In the genomic region with DNA sequence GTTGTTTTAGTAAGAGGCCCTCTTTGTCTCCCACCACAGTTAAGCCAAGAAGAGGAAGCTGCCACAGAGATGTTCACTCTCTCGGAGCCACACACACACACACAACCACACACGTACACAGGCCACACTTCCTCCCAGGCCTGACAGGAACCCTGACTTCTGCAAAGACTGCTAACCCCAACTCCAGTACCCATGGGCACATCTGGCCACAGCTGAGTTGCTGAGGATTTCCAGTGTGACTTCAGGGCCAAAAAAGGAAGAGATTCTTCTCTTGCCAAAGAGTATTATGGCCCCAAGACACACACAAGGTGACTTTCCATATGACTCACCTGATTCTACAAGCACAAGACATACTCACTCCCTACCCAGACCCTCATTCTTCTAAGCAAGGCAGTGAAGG, we compare ENCODE assay signal across 10 mouse cellular contexts. TPM values are rescaled to one million over a fixed set of nuclear protein-coding genes. Genes with fewer than 3 reads are reported as not detected.
DNase-seq lines count a peak whose midpoint lies in the region; ATAC-seq and TF ChIP-seq lines count a peak whose summit lies in the region.
"Had no signal": no experiment of that assay in that cellular context is flagged by ENCODE, and none has a peak within 500 bp of the region (broad histone marks: within the 10 kb centered on the region; RNA-seq: fewer than 3 reads in every experiment).

No protein-coding gene starts in this region.

- DNase-seq in heart, postnatal 10 days = no peak
- DNase-seq in MEL (ENCODE audit: low read depth, low spot score) = peak; percentile 70
- DNase-seq in liver, embryonic 14.5 days (ENCODE audit: low read depth in 3 of 3, low spot score in 3 of 3) = peak in 1 of 3 experiments; percentile 41
- no peak for DNase-seq in right cerebral cortex, postnatal 4 days
- no peak for DNase-seq in embryo, embryonic 10 days (ENCODE audit: low spot score)
- DNase-seq: kidney, postnatal 14 days had no signal

- no peak for TF ChIP-seq POLR2A in MEL (IDR thresholded peaks at IDR 0.05; ENCODE audit: control insufficient read depth in 1 of 2, insufficient read depth in 1 of 2, low read depth in 1 of 2, low read length in 2 of 2, poor library complexity in 1 of 2)
- TF ChIP-seq POLR2A in small intestine, adult 2 months (IDR thresholded peaks at IDR 0.05; ENCODE audit: low read depth, low read length) = no peak

- intact Hi-C loops in heart, postnatal 10 days (cut with DNase I) = no loop called here

- H3K36me3 ChIP-seq in heart, embryonic 15.5 days = no peaks in the 10 kb centered on the region
- H3K36me3 ChIP-seq in MEL (ENCODE audit: control insufficient read depth in 1 of 2, insufficient read depth in 2 of 2, low read length in 2 of 2) = peaks cover 0 to 3% of the 10 kb centered on the region in 2 experiments; a peak in 2 of 4 replicates
- H3K36me3 ChIP-seq in liver, embryonic 14.5 days (replicated peaks; ENCODE audit: control insufficient read depth, insufficient read depth, low read depth) = no peaks in the 10 kb centered on the region
- H3K36me3 ChIP-seq in small intestine, adult 2 months (ENCODE audit: control insufficient read depth, insufficient read depth, low read length) = no peaks in the 10 kb centered on the region

- H3K27me3 ChIP-seq in heart, embryonic 15.5 days = no peaks in the 10 kb centered on the region
- peaks cover 11 to 12% of the 10 kb centered on the region in 2 experiments for H3K27me3 ChIP-seq in MEL (ENCODE audit: control insufficient read depth in 1 of 2, insufficient read depth in 2 of 2, low read length in 2 of 2)
- H3K27me3 ChIP-seq in liver, embryonic 14.5 days (ENCODE audit: control insufficient read depth, insufficient read depth, low read length) = no peaks in the 10 kb centered on the region
- no peaks in the 10 kb centered on the region for H3K27me3 ChIP-seq in small intestine, adult 2 months (ENCODE audit: control insufficient read depth, insufficient read depth, low read length)

- H3K27ac ChIP-seq in heart, embryonic 15.5 days = peak overlapping the region; percentile 52; the same call in 1 of the 2 replicates
- no peak overlapping the region for H3K27ac ChIP-seq in MEL (ENCODE audit: control insufficient read depth, low read depth, low read length)
- H3K27ac ChIP-seq in liver, embryonic 14.5 days = no peak overlapping the region
- H3K27ac ChIP-seq in small intestine, adult 2 months (ENCODE audit: insufficient read depth, low read depth, low read length) = peak overlapping the region; percentile 74
- H3K27ac ChIP-seq: heart, adult 2 months had no signal

- no peak for TF ChIP-seq EP300 in MEL (IDR thresholded peaks at IDR 0.05; ENCODE audit: low read depth in 1 of 2, low read length in 2 of 2)
- TF ChIP-seq EP300 in liver, embryonic 14.5 days (IDR thresholded peaks at IDR 0.05; ENCODE audit: low read depth) = no peak

- WGBS in heart, embryonic 15.5 days = 79% methylated on average over 2 of the region's 2 CpGs
- WGBS in liver, embryonic 14.5 days (ENCODE audit: insufficient replicate concordance) = 20% methylated on average over 2 of the region's 2 CpGs
- WGBS in small intestine, adult 2 months = 78% methylated on average over 2 of the region's 2 CpGs

- TF ChIP-seq CTCF in MEL (IDR thresholded peaks at IDR 0.05 in 2 of 3, conservative IDR thresholded peaks at IDR 0.05 in 1 of 3; ENCODE audit: control insufficient read depth in 1 of 3, insufficient read depth in 1 of 3, low read depth in 2 of 3, low read length in 3 of 3, poor library complexity in 1 of 3, severe bottlenecking in 1 of 3) = no peak
- no peak for TF ChIP-seq CTCF in liver, embryonic 14.5 days (IDR thresholded peaks at IDR 0.05; ENCODE audit: low read depth)
- TF ChIP-seq CTCF in small intestine, adult 2 months (IDR thresholded peaks at IDR 0.05; ENCODE audit: extremely low read depth, insufficient read length, insufficient replicate concordance, low read depth, low read length) = no peak

- no peaks in the 10 kb centered on the region for H3K79me2 ChIP-seq in MEL (ENCODE audit: control insufficient read depth, insufficient read depth, low read length, poor library complexity)

- no peak for ATAC-seq in heart, embryonic 15.5 days (replicated peaks; ENCODE audit: insufficient number of reproducible peaks, insufficient read depth, low FRiP score, low read depth)
- ATAC-seq in liver, embryonic 14.5 days (ENCODE audit: insufficient read depth) = 0 out of 2 replicates have a peak, but pooled peaks have one; percentile 41
- no peak for ATAC-seq in erythroid progenitor cell, adult 5-6 weeks (replicated peaks; ENCODE audit: low FRiP score, poor library complexity, severe bottlenecking)

- no peak overlapping the region for H3K9ac ChIP-seq in heart, embryonic 15.5 days
- H3K9ac ChIP-seq in MEL (ENCODE audit: control insufficient read depth, low read depth, low read length, poor library complexity, severe bottlenecking) = no peak overlapping the region
- H3K9ac ChIP-seq in liver, embryonic 14.5 days (replicated peaks) = no peak overlapping the region; the same call in 1 of the 2 replicates

- no peak for TF ChIP-seq RAD21 in MEL (IDR thresholded peaks at IDR 0.05; ENCODE audit: low read depth, low read length)

- H3K4me2 ChIP-seq in heart, embryonic 15.5 days = no peak overlapping the region
- H3K4me2 ChIP-seq in liver, embryonic 14.5 days (ENCODE audit: low read depth) = no peak overlapping the region

- H3K4me3 ChIP-seq in heart, embryonic 15.5 days = no peak overlapping the region
- no peak overlapping the region for H3K4me3 ChIP-seq in MEL (ENCODE audit: control insufficient read depth in 1 of 2, insufficient read depth in 1 of 2, low read depth in 2 of 2, low read length in 2 of 2)
- H3K4me3 ChIP-seq in liver, embryonic 14.5 days (ENCODE audit: insufficient read depth in 1 of 2, low read depth in 2 of 2, low read length in 2 of 2) = no peak overlapping the region
- no peak overlapping the region for H3K4me3 ChIP-seq in small intestine, adult 2 months (ENCODE audit: low read depth, low read length)
- H3K4me3 ChIP-seq: heart, adult 2 months had no signal

- no peaks in the 10 kb centered on the region for H3K9me3 ChIP-seq in heart, embryonic 15.5 days (replicated peaks)
- no peaks in the 10 kb centered on the region for H3K9me3 ChIP-seq in MEL (replicated peaks; ENCODE audit: insufficient read depth, low read length)
- no peaks in the 10 kb centered on the region for H3K9me3 ChIP-seq in liver, embryonic 14.5 days (ENCODE audit: control insufficient read depth, low read length)

- no peaks in the 10 kb centered on the region for H3K4me1 ChIP-seq in heart, embryonic 15.5 days (replicated peaks)
- H3K4me1 ChIP-seq in MEL (ENCODE audit: control insufficient read depth in 1 of 2, insufficient read depth in 2 of 2, low read length in 2 of 2) = peaks cover 0 to 4% of the 10 kb centered on the region in 2 experiments; a peak in 2 of 4 replicates
- H3K4me1 ChIP-seq in liver, embryonic 14.5 days (replicated peaks; ENCODE audit: control insufficient read depth in 2 of 2, insufficient read depth in 2 of 2, low read length in 1 of 2) = peaks cover 4 to 12% of the 10 kb centered on the region in 2 experiments; a peak in 2 of 4 replicates
- H3K4me1 ChIP-seq in small intestine, adult 2 months (ENCODE audit: control insufficient read depth, insufficient read depth, insufficient read length, low read length) = peaks cover 7% of the 10 kb centered on the region; the same call in 1 of the 2 replicates

TF ChIP-seq in MEL, 35 proteins besides CTCF, POLR2A, EP300 and RAD21:
- TF ChIP-seq KAT2A (conservative IDR thresholded peaks at IDR 0.05; ENCODE audit: low read depth, low read length) (no peak), TBP (IDR thresholded peaks at IDR 0.05; ENCODE audit: low read depth, low read length) (no peak), ELF1 (IDR thresholded peaks at IDR 0.05; ENCODE audit: low read depth, low read length) (no peak), CHD2 (IDR thresholded peaks at IDR 0.05; ENCODE audit: low read length) (no peak), MAX (IDR thresholded peaks at IDR 0.05; ENCODE audit: low read length) (no peak)

RNA-seq across cellular contexts. Expression of gene Abr, which starts 34.1 kb away (rescaled TPM):
- 19.9 and 28.2 TPM in 2 replicates for polyA plus RNA-seq in heart, embryonic 15.5 days (2015; fragmentation: Nextera tagmentation; extraction: Ambion mirVana)
- total RNA-seq in heart, postnatal 10 days (2021) = 10 to 100 TPM; 33.9 to 41.2 TPM
- total RNA-seq in MEL (2012; rRNA removed) = 3.3 and 3.8 TPM in 2 replicates
- polyA plus RNA-seq in MEL (2012; ENCODE audit: insufficient read depth in 1 of 2, insufficient read length in 2 of 2, low read depth in 1 of 2, low replicate concordance in 2 of 2, missing spikeins in 1 of 2) = 1 to 10 TPM in 1 of 2 experiments, not detected in 1; 8.8 TPM
- 3.3 and 3.6 TPM in 2 replicates for polyA plus RNA-seq in liver, embryonic 14.5 days (2012; rRNA removed)
- polyA plus RNA-seq in liver, embryonic 14.5 days (2014; fragmentation: Nextera tagmentation; extraction: Ambion mirVana) = 2.3 and 2.5 TPM in 2 replicates
- polyA plus RNA-seq in small intestine, adult 2 months (2012; rRNA removed) = 74.2 and 161 TPM in 2 replicates
- 4.0 and 10.9 TPM in 2 replicates for total RNA-seq in erythroid progenitor cell, adult 5-6 weeks (2015; ENCODE audit: low replicate concordance)
- total RNA-seq in erythroid progenitor cell, adult 5-6 weeks (2017; ENCODE audit: low replicate concordance) = 7.0 and 7.7 TPM in 2 replicates

Comparison
In these comparisons a context has a peak if more than half of its experiments do, and no peak if none do; other contexts are left out.
1. H3K27ac ChIP-seq: peak in heart, embryonic 15.5 days (single experiment) and small intestine, adult 2 months (single experiment); none in MEL (single experiment) and liver, embryonic 14.5 days (single experiment).